Mouse (Mus musculus): ENCODE measurements at regions not wholly inside any gene's neighbourhood (a gene's known extent, or its start where the extent isn't known, plus 50 kb on each side); places are given as distances from the start of the nearest gene placed in this dataset.

DNA sequence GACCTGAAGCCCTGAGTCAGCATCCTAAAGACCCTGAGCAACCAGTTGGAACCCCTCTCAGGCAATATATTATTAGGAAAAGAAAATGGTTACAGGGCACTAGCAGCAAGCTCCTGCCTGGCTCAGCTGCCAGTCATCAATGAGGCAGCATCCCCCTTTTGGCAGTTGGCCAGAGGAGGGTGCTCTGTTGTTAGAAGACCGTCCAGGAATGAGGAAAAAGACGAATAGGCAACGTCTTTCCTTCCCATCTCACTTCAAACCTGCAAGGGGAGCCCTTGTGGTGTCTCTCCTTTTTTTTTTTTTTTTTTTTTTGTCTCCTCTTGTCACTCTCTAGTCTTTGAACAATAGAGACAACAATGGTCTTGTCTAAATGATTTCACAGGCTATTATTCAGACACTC, 452.8 kb downstream of the Gtdc1 start:
- 12% methylated on average over 3 of the region's 3 CpGs for WGBS
- DNase-seq (ENCODE audit: low spot score), result no peak
- H3K36me3 ChIP-seq (ENCODE audit: control insufficient read depth, insufficient read depth, low read length), result no peaks in the 10 kb centered on the region
- H3K4me1 ChIP-seq (replicated peaks; ENCODE audit: control insufficient read depth, insufficient read depth, low read length), result no peaks in the 10 kb centered on the region
- H3K4me2 ChIP-seq (ENCODE audit: low read length), result no peak overlapping the region
- H3K27me3 ChIP-seq (replicated peaks; ENCODE audit: control insufficient read depth, insufficient read depth, low read length), result no peaks in the 10 kb centered on the region
- ATAC-seq (replicated peaks; ENCODE audit: low FRiP score, low TSS enrichment, low read depth), result no peak
- no peak overlapping the region for H3K4me3 ChIP-seq (ENCODE audit: low read depth, low read length)
- no peak overlapping the region for H3K27ac ChIP-seq (ENCODE audit: low read depth)
- H3K9ac ChIP-seq (ENCODE audit: low read length), result no peak overlapping the region
- no peaks in the 10 kb centered on the region for H3K9me3 ChIP-seq (ENCODE audit: control insufficient read depth, low read length)

DNA sequence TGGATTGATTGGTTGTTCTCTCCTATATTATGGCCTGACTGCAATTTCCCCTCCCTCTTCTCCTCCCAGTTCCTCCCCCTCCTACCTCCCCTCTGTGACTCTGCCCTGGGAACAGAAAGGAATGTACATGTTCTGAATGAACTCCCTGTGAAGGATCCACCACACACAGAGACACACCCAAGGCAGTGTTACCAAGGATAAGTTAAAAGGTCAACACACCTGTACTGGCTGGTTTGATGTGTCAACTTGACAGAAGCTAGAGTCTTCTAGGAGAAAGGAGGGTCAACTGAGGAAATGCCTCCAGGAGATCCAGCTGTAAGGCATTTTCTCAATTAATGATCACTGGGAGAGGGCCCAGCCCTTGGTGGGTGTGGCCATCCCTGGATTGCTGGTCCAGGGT, 456.1 kb downstream of the Gtdc1 start:
- no peak overlapping the region for H3K4me2 ChIP-seq (ENCODE audit: low read length)
- H3K9me3 ChIP-seq (ENCODE audit: control insufficient read depth, low read length), result no peaks in the 10 kb centered on the region
- H3K27me3 ChIP-seq (replicated peaks; ENCODE audit: control insufficient read depth, insufficient read depth, low read length), result no peaks in the 10 kb centered on the region
- no peak overlapping the region for H3K27ac ChIP-seq (ENCODE audit: low read depth)
- H3K36me3 ChIP-seq (ENCODE audit: control insufficient read depth, insufficient read depth, low read length), result no peaks in the 10 kb centered on the region
- H3K4me1 ChIP-seq (replicated peaks; ENCODE audit: control insufficient read depth, insufficient read depth, low read length), result no peaks in the 10 kb centered on the region
- no peak overlapping the region for H3K4me3 ChIP-seq (ENCODE audit: low read depth, low read length)
- no peak overlapping the region for H3K9ac ChIP-seq (ENCODE audit: low read length)
- ATAC-seq (replicated peaks; ENCODE audit: low FRiP score, low TSS enrichment, low read depth) (no peak), DNase-seq (ENCODE audit: low spot score) (no peak)

DNA sequence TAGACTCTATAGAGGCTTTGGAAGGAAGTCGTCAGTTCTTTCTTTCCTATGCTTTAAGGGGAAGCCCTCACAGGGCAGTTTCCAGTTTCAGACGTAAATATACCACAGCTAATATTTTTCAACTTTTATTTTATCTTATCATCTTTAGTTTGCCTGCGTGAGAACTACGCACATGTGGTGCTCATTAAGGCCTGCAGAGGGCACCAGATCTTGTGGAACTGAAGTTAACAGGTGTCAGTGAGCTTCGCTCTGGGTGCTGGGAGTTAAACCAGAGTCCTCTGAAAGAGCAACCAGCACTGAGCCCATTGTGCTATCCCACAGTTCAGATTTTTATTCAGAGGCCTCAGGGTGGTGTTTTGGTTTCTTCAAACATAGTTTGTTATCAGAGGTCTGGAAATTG, 456.5 kb downstream of the Gtdc1 start:
- Histone ChIP-seq H3K9me3 (ENCODE audit: control insufficient read depth, low read length) (no peaks in the 10 kb centered on the region), H3K4me3 (ENCODE audit: low read depth, low read length) (no peak overlapping the region), H3K27me3 (replicated peaks; ENCODE audit: control insufficient read depth, insufficient read depth, low read length) (no peaks in the 10 kb centered on the region), H3K27ac (ENCODE audit: low read depth) (no peak overlapping the region), H3K4me1 (replicated peaks; ENCODE audit: control insufficient read depth, insufficient read depth, low read length) (no peaks in the 10 kb centered on the region), H3K9ac (ENCODE audit: low read length) (no peak overlapping the region), H3K4me2 (ENCODE audit: low read length) (no peak overlapping the region), H3K36me3 (ENCODE audit: control insufficient read depth, insufficient read depth, low read length) (no peaks in the 10 kb centered on the region)
- ATAC-seq (replicated peaks; ENCODE audit: low FRiP score, low TSS enrichment, low read depth) (no peak), DNase-seq (ENCODE audit: low spot score) (no peak)
- 93% methylated on average over 5 of the region's 5 CpGs for WGBS

DNA sequence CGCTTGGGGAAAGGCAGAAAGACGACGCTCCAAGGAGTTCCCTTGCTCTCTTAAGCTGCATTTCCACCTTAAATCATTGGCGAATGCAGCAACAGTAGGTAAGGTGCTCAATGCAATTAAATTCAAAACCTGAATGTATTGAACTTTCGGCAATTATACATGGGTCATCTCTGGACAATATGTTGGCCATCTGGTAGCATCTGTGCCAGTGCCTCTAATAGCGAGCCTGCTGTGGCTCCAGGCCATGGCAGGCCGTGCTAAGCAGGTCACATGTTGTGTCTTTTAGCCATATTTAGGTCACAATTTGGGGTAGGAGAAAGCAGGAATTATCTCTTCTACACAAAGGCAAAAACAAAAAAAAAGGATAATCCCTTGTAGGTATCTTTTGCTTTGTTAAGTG, 462.8 kb downstream of the Gtdc1 start:
- ATAC-seq (replicated peaks; ENCODE audit: low FRiP score, low TSS enrichment, low read depth) (no peak), DNase-seq (ENCODE audit: low spot score) (no peak)
- Histone ChIP-seq H3K9ac (ENCODE audit: low read length) (no peak overlapping the region), H3K27ac (ENCODE audit: low read depth) (no peak overlapping the region), H3K9me3 (ENCODE audit: control insufficient read depth, low read length) (no peaks in the 10 kb centered on the region), H3K4me3 (ENCODE audit: low read depth, low read length) (no peak overlapping the region), H3K27me3 (replicated peaks; ENCODE audit: control insufficient read depth, insufficient read depth, low read length) (no peaks in the 10 kb centered on the region), H3K4me1 (replicated peaks; ENCODE audit: control insufficient read depth, insufficient read depth, low read length) (no peaks in the 10 kb centered on the region), H3K4me2 (ENCODE audit: low read length) (no peak overlapping the region), H3K36me3 (ENCODE audit: control insufficient read depth, insufficient read depth, low read length) (no peaks in the 10 kb centered on the region)
- 90% methylated on average over 7 of the region's 7 CpGs for WGBS

DNA sequence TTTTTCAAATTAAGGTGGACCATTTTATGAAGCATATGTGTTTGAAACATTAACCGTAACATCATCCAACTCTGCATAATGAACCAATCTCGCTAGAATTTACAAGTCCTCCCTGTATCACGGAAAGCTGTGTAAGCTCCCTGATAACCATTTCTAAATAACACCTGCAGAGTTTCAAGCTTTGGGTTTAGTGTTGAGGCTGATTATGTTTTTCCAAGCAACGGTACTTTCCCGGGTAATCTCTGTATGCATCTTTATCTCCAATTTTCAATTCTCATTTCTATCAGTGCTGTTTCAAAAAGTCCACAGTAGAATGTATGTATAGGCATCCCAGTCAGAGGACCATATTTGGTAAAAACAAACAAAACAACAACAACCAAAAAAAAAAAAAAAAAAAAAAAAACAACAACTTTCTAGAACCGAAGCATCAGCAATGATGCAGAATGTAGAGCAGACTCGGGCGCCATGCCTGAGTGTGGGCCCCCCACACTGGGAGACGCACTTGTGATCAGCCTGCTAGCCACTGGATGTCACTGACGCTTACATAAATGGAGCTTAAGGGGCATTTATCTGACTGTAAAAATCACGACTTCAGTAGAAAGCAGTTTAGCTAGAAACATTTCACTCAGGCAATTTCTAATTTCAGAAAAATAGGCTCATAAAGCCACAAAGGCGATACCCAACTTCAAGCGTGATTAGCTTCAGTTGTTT, 464.7 kb downstream of the Gtdc1 start:
- Histone ChIP-seq H3K4me1 (replicated peaks; ENCODE audit: control insufficient read depth, insufficient read depth, low read length) (no peaks in the 10 kb centered on the region), H3K27ac (ENCODE audit: low read depth) (no peak overlapping the region), H3K36me3 (ENCODE audit: control insufficient read depth, insufficient read depth, low read length) (no peaks in the 10 kb centered on the region), H3K9ac (ENCODE audit: low read length) (no peak overlapping the region), H3K4me3 (ENCODE audit: low read depth, low read length) (no peak overlapping the region), H3K9me3 (ENCODE audit: control insufficient read depth, low read length) (no peaks in the 10 kb centered on the region), H3K4me2 (ENCODE audit: low read length) (no peak overlapping the region), H3K27me3 (replicated peaks; ENCODE audit: control insufficient read depth, insufficient read depth, low read length) (no peaks in the 10 kb centered on the region)
- 89% methylated on average over 13 of the region's 13 CpGs for WGBS
- ATAC-seq (replicated peaks; ENCODE audit: low FRiP score, low TSS enrichment, low read depth) (no peak), DNase-seq (ENCODE audit: low spot score) (no peak)

DNA sequence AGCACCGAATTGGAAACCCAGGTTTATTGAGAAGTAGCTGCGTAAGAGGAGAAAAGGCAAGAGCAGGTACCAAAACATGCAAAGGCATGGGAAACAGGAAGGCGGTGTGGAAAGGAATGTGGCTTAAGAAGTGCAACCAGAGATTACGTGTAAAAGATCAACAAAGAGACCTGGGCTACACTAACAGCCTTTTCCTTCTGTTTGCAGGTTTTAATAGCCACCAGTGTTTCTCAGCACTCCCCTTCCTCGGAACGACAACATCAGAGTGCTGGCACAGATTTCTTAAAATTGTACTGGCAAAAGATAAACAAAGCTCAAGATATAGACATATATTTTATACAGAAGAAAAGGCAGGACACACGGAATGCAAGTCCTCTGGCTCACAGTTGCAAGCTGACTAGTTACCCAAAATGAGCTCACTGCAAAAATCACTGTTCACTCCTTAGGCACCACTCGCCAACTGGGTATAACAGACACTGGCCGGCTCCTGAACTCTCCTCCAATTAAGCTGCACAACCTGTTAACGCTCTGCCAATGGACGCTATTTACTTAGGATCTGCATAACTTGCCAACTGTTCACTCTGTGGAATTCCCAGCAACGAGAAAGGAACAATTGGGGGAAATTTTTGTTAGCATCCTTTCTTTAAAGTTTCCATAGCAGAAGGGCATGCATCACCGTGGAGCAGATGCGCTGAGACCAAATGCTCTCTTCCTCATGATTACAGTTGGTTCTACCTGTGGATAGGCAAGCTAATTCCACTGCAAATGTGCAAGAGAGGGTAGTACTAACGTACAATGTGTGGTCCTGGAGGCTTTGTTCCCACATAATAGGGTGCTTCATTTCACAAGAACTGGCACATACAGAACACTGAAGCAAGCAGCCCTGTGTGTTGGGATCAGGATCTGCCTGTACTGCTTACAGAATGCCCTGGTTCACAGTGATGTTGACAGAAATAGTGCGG, 465.9 kb downstream of the Gtdc1 start:
- Histone ChIP-seq H3K9ac (ENCODE audit: low read length) (no peak overlapping the region), H3K9me3 (ENCODE audit: control insufficient read depth, low read length) (no peaks in the 10 kb centered on the region), H3K36me3 (ENCODE audit: control insufficient read depth, insufficient read depth, low read length) (no peaks in the 10 kb centered on the region), H3K4me2 (ENCODE audit: low read length) (no peak overlapping the region), H3K4me3 (ENCODE audit: low read depth, low read length) (no peak overlapping the region), H3K27ac (ENCODE audit: low read depth) (no peak overlapping the region), H3K27me3 (replicated peaks; ENCODE audit: control insufficient read depth, insufficient read depth, low read length) (no peaks in the 10 kb centered on the region), H3K4me1 (replicated peaks; ENCODE audit: control insufficient read depth, insufficient read depth, low read length) (no peaks in the 10 kb centered on the region)
- DNase-seq (ENCODE audit: low spot score) (no peak), ATAC-seq (replicated peaks; ENCODE audit: low FRiP score, low TSS enrichment, low read depth) (no peak)
- WGBS, result 59% methylated on average over 16 of the region's 16 CpGs

DNA sequence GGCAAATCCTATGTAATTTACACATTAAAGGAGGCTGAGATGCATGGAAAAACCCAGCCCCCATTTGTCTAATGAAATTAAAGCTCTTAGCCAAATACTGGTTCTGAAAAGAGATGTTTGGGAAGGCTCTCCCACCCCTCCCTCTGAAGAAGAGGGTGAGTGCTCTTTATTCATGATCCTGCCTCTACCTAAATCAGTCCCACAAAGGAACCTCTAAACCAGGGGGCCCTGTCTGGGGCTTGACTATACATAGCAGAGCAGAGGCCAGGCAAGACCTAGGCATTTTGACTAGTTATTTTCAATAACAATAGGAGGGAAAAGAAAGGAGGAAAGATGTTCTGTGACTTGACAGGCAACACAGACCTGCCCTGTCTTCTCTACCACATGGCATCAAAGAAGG, 478.0 kb downstream of the Gtdc1 start:
- Histone ChIP-seq H3K27me3 (replicated peaks; ENCODE audit: control insufficient read depth, insufficient read depth, low read length) (no peaks in the 10 kb centered on the region), H3K9ac (ENCODE audit: low read length) (no peak overlapping the region), H3K36me3 (ENCODE audit: control insufficient read depth, insufficient read depth, low read length) (no peaks in the 10 kb centered on the region), H3K4me1 (replicated peaks; ENCODE audit: control insufficient read depth, insufficient read depth, low read length) (no peaks in the 10 kb centered on the region), H3K4me2 (ENCODE audit: low read length) (no peak overlapping the region), H3K9me3 (ENCODE audit: control insufficient read depth, low read length) (no peaks in the 10 kb centered on the region), H3K27ac (ENCODE audit: low read depth) (no peak overlapping the region), H3K4me3 (ENCODE audit: low read depth, low read length) (no peak overlapping the region)
- peak; percentile 18 for DNase-seq (ENCODE audit: low spot score)
- ATAC-seq (replicated peaks; ENCODE audit: low FRiP score, low TSS enrichment, low read depth), result no peak
